Comparison of ENCODE assay signal across 9 mouse cellular contexts in genomic region chr2:84059246-84059645, GRCm38 (mm10).
A peak's percentile ranks its signal among the peaks of the same experiment; 100 is the strongest.
DNase-seq lines count a peak whose midpoint lies in the region; ATAC-seq and TF ChIP-seq lines count a peak whose summit lies in the region.
"Had no signal": no experiment of that assay in that cellular context is flagged by ENCODE, and none has a peak within 500 bp of the region (broad histone marks: within the 10 kb centered on the region; RNA-seq: fewer than 3 reads in every experiment).

No protein-coding gene starts in this region.

- peak; percentile 9 for DNase-seq in kidney, adult 18-20 months
- peak; percentile 74 for DNase-seq in c-Kit-negative CD71-positive TER-119-positive erythroid progenitor cells, embryonic 14.5 days (ENCODE audit: low read depth, low spot score)
- peak; percentile 23 for DNase-seq in liver, adult 2 months (ENCODE audit: extremely low read depth, low read depth, low spot score)
- DNase-seq in right cerebral cortex, postnatal 25 days = no peak
- no peak for DNase-seq in layer of hippocampus, adult 11-12 months (ENCODE audit: low spot score)

- no peak overlapping the region for H3K9ac ChIP-seq in kidney, embryonic 14.5 days (ENCODE audit: low read depth, low read length)
- no peak overlapping the region for H3K9ac ChIP-seq in liver, adult 2 months (ENCODE audit: low read depth, low read length)
- H3K9ac ChIP-seq in stomach, embryonic 14.5 days (replicated peaks; ENCODE audit: low read depth, low read length) = no peak overlapping the region
- no peak overlapping the region for H3K9ac ChIP-seq in hindbrain, embryonic 16.5 days (ENCODE audit: low read depth, low read length)
- H3K9ac ChIP-seq: limb, embryonic 13.5 days had no signal

- H3K27me3 ChIP-seq in kidney, embryonic 14.5 days (ENCODE audit: control insufficient read depth, insufficient read depth, low read length) = no peaks in the 10 kb centered on the region
- H3K27me3 ChIP-seq in liver, adult 2 months (ENCODE audit: control insufficient read depth, insufficient read depth, low read length) = no peaks in the 10 kb centered on the region
- no peaks in the 10 kb centered on the region for H3K27me3 ChIP-seq in stomach, embryonic 14.5 days (ENCODE audit: control insufficient read depth, insufficient read depth, low read length)
- no peaks in the 10 kb centered on the region for H3K27me3 ChIP-seq in hindbrain, embryonic 16.5 days (replicated peaks; ENCODE audit: control insufficient read depth, insufficient read depth, low read length)
- H3K27me3 ChIP-seq: limb, embryonic 13.5 days had no signal

- no peak for TF ChIP-seq CTCF in liver, adult 2 months (IDR thresholded peaks at IDR 0.05; ENCODE audit: low read depth, low read length)

- H3K4me2 ChIP-seq in kidney, embryonic 14.5 days (replicated peaks; ENCODE audit: low read depth, low read length) = no peak overlapping the region
- no peak overlapping the region for H3K4me2 ChIP-seq in stomach, embryonic 14.5 days (replicated peaks; ENCODE audit: low read depth, low read length)
- no peak overlapping the region for H3K4me2 ChIP-seq in hindbrain, embryonic 16.5 days (ENCODE audit: low read length)
- H3K4me2 ChIP-seq: limb, embryonic 13.5 days had no signal

- H3K9me3 ChIP-seq in kidney, embryonic 14.5 days (ENCODE audit: control insufficient read depth, low read length) = no peaks in the 10 kb centered on the region
- no peaks in the 10 kb centered on the region for H3K9me3 ChIP-seq in stomach, embryonic 14.5 days (ENCODE audit: control insufficient read depth, low read depth, low read length)
- H3K9me3 ChIP-seq in hindbrain, embryonic 16.5 days (ENCODE audit: control insufficient read depth, low read length) = no peaks in the 10 kb centered on the region
- H3K9me3 ChIP-seq: limb, embryonic 13.5 days had no signal

- no peak for TF ChIP-seq POLR2A in liver, adult 2 months (IDR thresholded peaks at IDR 0.05; ENCODE audit: extremely low read depth, insufficient read depth, low read length)

- ATAC-seq in kidney, embryonic 14.5 days (ENCODE audit: low FRiP score, low TSS enrichment) = no peak
- peak; percentile 49; the same call in 1 of the 2 replicates for ATAC-seq in stomach, embryonic 14.5 days (ENCODE audit: insufficient number of reproducible peaks, insufficient read depth, low FRiP score, low read depth)
- no peak for ATAC-seq in hindbrain, embryonic 16.5 days

- 84% methylated on average over 7 of the region's 7 CpGs for WGBS in kidney, embryonic 14.5 days
- WGBS in liver, adult 2 months = 39% methylated on average over 7 of the region's 7 CpGs
- WGBS in stomach, embryonic 14.5 days = 71% methylated on average over 7 of the region's 7 CpGs
- WGBS in hindbrain, embryonic 16.5 days = 93% methylated on average over 7 of the region's 7 CpGs

- no peaks in the 10 kb centered on the region for H3K36me3 ChIP-seq in kidney, embryonic 14.5 days (ENCODE audit: control insufficient read depth, insufficient read depth, low read length)
- no peaks in the 10 kb centered on the region for H3K36me3 ChIP-seq in liver, adult 2 months (ENCODE audit: control insufficient read depth, insufficient read depth, low read length)
- H3K36me3 ChIP-seq in stomach, embryonic 14.5 days (ENCODE audit: control insufficient read depth, insufficient read depth, low read length) = no peaks in the 10 kb centered on the region
- H3K36me3 ChIP-seq in hindbrain, embryonic 16.5 days (ENCODE audit: control insufficient read depth, insufficient read depth, low read length) = no peaks in the 10 kb centered on the region
- H3K36me3 ChIP-seq: limb, embryonic 13.5 days had no signal

- H3K4me1 ChIP-seq in kidney, embryonic 14.5 days (ENCODE audit: control insufficient read depth, insufficient read depth, low read length) = no peaks in the 10 kb centered on the region
- H3K4me1 ChIP-seq in liver, adult 2 months (ENCODE audit: control insufficient read depth, insufficient read depth, low read length) = no peaks in the 10 kb centered on the region; the same call in 1 of the 2 replicates
- H3K4me1 ChIP-seq in stomach, embryonic 14.5 days (ENCODE audit: control insufficient read depth, insufficient read depth, low read length) = no peaks in the 10 kb centered on the region
- no peaks in the 10 kb centered on the region for H3K4me1 ChIP-seq in hindbrain, embryonic 16.5 days (ENCODE audit: control insufficient read depth, insufficient read depth, low read depth, low read length)
- H3K4me1 ChIP-seq: limb, embryonic 13.5 days had no signal

- no peak overlapping the region for H3K4me3 ChIP-seq in kidney, embryonic 14.5 days (ENCODE audit: low read length)
- H3K4me3 ChIP-seq in liver, adult 2 months (ENCODE audit: insufficient read depth, low read depth, low read length) = no peak overlapping the region
- H3K4me3 ChIP-seq in stomach, embryonic 14.5 days (ENCODE audit: low read depth, low read length) = no peak overlapping the region
- no peak overlapping the region for H3K4me3 ChIP-seq in hindbrain, embryonic 16.5 days (ENCODE audit: low read length)
- H3K4me3 ChIP-seq: limb, embryonic 13.5 days had no signal

- H3K27ac ChIP-seq in kidney, embryonic 14.5 days (ENCODE audit: low read depth, low read length) = no peak overlapping the region
- no peak overlapping the region for H3K27ac ChIP-seq in liver, adult 2 months (replicated peaks; ENCODE audit: insufficient read depth, low read depth, low read length)
- no peak overlapping the region for H3K27ac ChIP-seq in stomach, embryonic 14.5 days (ENCODE audit: low read length)
- no peak overlapping the region for H3K27ac ChIP-seq in hindbrain, embryonic 16.5 days (ENCODE audit: low read depth, low read length)
- H3K27ac ChIP-seq: limb, embryonic 13.5 days had no signal

- no peaks in the 10 kb centered on the region for H3K79me2 ChIP-seq in liver, adult 2 months (ENCODE audit: control insufficient read depth, insufficient read depth, low read length)

Comparison
In these comparisons a context has a peak if more than half of its experiments do, and no peak if none do; other contexts are left out.
1. DNase-seq: peak in kidney, adult 18-20 months (single experiment), c-Kit-negative CD71-positive TER-119-positive erythroid progenitor cells, embryonic 14.5 days (single experiment) and liver, adult 2 months (single experiment); none in right cerebral cortex, postnatal 25 days (single experiment) and layer of hippocampus, adult 11-12 months (single experiment).